Mouse (Mus musculus) thymus, postnatal 25 days (tissue): Measurements from ENCODE around the gene Galk2.

Experiments used
- DNase-seq: peaks from one replicate; pipeline ENCODE4 v3.0.0; 2022

Galk2 gene

DNA sequence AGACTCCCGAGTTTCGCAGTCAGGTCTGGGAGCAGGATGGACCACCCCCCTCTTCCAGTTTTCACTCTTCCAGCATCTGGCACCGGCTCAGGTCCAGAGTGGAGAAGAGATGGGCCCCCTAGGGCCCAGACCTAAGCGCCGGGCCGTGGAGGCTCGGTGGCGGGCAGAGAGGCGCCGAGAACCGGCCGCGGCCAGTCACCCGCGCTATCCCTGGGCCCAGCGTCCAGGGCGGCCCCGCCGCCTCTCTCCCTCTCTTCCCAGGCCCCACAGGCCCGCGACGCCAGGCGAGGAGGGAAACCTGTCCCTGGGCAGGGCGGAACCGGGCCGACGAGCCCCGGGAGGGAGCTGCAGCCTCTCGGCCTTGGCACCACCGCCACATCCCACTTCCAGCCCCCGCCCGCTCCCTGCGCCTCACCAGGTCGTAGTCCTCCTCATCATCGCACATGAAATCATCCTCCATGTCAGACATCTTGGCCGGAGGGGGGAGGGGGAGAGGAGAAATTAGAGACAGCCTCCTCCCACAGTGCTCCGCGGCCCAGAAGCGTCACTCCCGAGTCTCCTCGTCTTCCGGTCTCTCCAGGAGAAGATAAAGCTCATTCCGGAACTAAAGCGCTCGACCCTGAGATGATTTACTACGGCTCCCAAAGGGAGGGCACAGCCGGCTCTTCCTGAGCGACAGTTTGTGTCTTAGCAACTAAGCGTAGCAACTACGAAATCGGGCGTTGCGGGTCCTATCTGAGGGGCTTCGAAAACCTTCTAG is at the start of gene Galk2, which contains the start of gene Cops2:
Gene Galk2 (plus strand): TSS at position 589 of the 760 bp plus-strand sequence.
Gene Cops2 (minus strand): TSS at position 619 of the 760 bp plus-strand sequence.
- DNase-seq, result peak; percentile 92

DNA sequence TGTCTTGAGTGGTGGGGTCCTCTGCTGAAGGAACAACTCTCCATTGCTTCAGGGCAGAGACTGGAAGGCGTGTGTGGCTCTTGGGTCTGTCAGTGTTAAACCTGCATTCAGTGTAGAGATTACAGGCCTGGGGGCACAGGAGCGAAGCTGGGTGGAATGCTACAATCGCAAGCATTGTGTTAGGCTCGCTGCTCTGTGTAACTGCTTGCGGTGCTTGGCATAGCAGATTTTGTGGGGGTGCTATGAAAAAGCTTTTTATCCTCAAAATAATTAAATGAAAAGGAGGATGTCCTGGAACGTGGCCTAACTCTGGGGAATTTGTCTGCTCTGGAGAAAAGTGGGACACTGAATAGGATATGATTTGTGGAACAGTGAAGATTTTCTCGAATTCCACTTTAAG is 49.4 kb upstream of the Galk2 start:
- DNase-seq, result no peak

DNA sequence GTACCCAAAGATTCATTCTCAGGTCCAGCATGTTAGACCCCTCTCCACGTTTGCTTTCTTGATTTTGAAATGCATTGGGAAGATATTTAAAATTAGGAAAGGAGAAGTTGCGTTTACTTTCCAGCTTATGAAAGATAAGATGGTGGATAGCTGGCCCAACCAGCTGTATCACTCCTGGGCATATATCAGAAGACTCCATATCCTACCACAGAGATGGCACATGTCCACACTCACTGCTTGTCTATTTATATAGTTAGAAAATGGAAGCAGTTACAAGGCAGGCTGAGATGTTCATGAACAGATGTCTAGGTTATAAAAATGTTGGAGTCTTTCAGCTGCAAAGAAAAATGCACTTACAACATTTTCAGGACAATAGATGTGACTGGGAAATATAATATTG is 47.6 kb upstream of the Galk2 start:
- DNase-seq, result no peak

DNA sequence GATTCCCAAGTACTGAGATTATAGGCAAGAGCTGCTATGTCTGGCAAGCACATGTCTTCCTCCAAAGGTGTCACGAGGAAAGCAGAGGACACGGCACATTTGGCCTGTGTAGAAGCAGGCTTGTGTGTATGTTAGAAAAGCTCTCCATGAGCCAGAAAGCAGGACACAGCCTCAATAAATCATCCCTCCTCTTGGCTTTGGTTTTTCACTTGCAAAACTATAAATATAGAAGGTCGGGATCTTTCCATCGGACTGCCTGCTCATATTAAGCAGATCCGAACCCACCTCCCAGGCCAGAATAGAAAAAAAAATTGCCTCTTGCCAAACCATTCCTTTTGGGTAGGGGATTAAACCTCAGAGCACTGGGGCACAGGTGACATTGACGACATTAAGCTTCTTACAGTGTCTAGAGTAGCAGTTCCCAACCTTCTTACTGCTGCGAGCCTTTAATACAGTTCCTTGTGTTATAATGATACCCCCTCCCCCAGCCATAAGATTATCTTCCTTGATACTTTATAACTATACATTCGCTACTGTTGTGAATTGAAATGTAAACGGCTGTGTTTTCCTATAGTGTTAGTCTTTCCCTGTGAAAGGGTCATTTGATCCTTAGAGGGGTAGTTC is 44.8 kb upstream of the Galk2 start:
- no peak for DNase-seq

DNA sequence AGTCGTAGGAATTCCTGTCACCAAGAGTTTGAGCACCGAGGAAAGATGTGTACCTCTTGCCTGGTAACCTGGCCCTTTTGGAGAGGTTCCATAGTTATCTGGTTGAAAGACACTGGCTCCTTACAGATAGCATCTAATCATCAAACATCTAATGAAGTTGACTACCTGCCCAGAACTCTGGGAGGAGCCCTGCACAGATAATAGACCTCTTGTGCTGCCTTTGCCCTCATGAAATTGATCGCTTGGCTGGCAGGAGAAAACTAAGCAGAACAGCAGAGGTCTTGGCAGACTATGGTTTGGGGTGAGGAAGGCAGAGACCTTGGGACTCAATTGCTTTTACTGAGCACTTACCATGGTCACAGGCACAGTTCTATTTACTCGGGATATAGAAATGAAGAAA is 38.5 kb upstream of the Galk2 start:
- no peak for DNase-seq

DNA sequence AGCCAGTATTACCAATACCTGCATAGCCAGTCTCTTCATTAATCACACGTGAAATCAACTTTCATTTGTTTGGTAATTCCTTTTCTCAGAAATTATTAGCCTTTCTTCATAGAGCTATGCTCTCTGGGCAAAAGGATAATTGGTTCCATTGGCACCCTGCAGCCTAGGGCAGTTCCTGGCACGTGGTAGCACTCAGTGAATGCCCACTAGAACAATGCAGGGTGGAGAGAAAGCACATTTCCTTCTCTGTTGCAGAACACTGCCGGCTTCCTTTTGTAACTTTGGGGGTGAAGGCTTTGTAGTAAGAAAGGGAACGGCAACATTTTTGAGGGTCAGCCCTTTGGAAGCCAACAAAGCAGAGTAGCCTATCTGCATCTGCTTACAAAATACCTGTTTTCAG is 32.7 kb upstream of the Galk2 start:
- DNase-seq, result no peak

DNA sequence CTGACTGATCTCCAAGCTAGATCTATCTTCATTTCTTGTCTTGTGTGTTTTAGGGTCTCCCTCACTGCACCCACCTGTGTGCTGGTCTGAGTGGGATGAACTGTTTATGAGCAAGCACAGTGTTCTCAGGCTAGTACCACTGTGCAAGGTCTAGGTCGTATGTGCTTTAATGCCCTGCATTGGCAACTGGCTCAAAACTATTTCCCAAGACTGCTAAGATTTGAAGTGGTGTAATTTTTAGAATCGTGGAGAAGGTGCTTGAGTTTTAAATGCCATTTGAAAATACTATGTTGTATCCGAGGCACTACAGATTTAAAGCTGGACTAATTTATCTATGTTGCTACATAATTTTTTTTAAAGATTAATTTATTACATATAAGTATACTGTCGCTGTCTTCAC is 31.0 kb upstream of the Galk2 start:
- DNase-seq, result no peak

DNA sequence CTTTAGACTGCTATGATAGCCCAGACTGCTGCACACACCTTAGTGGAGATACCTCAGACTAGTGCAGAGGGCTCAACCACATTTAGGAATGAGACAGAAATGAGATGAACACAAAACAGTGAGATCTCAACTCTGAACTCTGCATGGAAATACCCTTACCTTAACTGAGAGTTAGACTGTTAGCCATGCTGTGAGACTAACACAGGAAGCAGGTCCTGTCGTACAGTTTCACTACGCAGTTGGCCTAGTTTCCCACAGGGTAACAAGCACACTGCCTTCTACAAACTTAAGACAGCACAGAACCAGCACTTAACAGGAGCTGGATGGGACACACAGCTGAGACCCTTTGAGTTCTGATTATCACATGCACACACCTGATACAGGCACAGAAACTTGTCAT is 29.0 kb upstream of the Galk2 start:
- no peak for DNase-seq

DNA sequence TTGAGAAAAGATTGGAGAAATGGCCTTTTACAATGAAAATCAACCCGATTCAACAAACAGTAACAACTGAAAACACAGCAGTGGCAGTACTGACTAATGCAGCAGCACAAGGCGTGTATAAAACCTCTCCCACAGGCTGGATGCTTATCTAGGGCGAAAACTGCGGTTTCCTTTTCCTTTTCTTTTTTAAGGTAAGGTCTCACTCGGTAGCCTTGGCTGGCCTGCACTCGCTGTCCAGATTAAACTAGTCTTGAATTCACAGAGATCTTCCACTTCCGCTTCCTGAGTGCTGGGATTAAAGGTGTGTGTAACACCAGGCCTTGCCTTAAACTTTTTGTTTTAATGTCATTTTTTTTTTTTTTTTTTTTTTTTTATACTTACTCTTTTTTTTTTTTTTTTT is 20.8 kb upstream of the Galk2 start:
- DNase-seq, result no peak

DNA sequence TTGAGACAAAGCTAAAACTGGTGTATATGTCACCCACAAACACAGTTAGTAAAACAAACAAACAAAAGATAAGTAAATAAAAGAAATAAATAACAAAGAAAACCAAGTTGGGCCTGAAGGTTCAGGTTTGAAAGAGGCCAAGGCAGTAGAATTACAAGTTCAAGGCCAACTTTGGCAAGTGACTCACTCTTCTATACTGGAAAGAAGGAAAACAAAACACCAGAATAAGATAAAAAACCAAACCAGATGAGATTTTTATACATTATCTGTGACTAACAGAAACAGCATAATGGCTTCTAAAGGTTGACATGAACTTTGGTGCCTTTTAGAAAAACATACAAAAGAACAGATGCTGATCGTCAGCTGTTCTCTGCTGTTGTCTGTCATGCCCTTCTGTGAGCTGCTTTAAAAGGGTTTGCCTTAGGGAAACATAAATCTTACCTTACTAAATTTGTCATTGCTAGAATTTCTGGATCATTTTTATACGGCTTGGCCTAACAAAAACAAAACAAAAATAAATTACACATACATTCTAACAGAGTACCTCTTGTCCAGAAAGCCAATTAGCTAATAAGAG is 20.1 kb upstream of the Galk2 start:
- no peak for DNase-seq

DNA sequence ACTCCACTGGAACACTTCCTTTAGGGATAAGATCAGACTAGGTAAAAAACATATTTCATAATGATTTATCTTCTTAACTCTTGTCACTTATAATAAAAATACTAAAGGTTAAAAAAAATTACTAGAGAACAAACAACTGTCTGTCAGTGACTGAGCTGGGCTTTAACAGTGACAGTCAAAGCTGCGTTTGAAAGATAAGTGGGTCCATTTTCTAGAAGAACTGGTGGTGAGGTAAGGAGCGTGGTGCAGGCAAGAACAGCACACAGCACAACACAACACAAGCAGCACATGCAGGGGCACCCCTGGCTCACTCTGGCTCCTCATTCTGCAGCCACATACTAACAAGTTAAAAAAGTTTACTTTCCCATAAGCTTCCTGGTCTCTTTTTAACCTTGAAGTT is 7.7 kb upstream of the Galk2 start:
- DNase-seq, result no peak

DNA sequence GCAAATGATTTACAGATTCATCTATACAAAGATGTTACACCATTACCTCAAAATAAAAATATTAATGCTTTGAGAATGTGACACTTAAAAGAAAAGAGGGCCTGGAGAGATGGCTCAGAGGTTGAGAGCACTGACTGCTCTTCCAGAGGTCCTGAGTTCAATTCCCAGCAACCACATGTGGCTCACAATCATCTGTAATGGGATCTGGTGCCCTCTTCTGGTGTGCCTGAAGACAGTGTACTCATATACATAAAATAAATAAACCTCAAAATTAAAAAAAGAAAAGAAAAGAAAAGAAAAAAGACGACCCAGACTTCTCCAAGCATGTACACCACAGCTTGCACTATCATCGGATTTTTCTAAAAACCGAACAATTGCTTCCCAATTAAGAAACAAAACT is 1.2 kb upstream of the Galk2 start:
- no peak for DNase-seq

DNA sequence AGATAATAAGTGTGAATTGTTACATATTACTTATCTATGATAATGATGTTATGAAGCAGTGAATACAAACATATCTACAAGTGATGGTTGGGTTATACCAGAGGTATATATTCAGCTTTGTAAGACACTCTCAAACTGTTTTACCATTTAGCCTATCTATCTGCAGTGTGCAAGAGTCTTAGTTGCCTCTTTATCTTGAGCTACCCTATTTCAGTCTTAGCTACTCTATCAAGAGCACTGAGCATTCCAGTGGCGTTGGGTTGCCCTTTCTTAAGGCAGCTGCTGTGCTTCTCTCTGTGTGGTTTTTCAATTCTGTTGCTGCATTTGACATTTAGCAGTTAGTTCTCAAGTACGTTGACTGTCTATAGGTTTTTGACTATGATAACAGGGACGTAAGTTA is 4.9 kb downstream of the Galk2 start:
- DNase-seq, result no peak

DNA sequence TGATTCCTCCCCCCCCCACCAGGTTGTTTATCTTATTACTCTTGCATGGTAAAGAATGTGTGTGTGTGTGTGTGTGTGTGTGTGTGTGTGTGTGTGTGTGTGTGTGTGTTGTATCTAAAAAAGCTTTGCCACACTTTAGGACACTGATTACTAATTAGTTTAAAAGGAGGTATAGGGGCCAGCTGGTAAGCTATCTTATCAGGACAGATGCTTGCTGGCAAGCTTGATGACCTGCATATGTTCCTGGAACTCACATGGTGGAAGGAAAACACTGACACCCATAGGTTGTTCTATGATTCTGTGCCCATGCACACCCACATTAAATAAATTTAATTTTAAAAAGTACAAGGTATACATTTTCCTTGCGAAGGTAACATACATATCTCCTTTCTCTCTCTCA is 5.6 kb downstream of the Galk2 start:
- no peak for DNase-seq

DNA sequence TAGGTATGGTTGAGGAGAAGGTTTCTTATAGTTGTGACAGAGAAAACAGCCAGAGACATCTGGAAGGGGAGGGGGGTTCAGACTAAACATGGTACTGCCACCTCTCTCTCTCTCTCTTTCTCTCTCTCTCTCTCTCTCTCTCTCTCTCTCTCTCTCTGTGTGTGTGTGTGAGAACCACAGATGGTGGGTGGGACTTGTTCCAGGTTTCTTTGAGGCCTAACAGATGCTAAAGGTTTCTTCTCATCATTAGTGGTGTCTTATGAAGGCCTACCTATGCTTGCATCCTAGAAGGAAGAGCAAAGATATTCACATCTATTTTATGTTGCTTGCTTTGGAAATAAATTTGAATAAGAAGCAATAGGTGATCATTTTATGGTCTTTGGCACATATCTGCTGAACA is 6.7 kb downstream of the Galk2 start:
- DNase-seq, result no peak

DNA sequence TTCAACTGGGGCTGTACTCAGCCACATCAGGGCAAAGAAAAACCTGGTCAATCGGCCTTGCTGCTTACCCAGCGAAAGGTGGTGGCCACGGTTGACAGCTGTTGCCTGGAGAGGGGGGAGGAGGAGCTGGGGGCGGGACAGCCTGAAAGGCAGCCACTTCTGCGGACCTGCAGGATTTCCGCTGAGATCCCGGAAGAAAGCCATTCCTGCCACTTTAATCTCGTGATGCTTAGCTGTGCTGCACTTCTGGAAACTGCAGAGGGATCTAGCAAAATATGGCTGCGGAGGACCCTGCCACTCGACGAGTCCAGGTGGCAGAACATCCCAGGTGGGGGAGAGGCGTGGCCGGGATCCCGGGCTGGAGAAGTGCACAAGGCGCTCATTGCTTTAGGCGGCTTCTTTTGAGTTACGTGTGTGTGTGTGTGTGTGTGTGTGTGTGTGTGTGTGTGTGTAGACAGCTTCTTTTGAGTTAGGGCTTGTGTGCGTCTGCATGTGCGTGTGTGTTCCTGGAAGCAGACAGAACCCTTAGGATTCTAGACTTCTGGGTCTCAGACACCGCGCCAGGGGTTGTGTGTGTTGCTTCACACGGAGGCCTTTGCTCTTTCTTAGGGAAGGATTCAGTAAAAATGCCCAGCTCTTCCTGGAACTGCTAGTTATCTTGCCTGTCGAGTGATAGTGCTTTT is 7.3 kb downstream of the Galk2 start:
- peak; percentile 71 for DNase-seq

DNA sequence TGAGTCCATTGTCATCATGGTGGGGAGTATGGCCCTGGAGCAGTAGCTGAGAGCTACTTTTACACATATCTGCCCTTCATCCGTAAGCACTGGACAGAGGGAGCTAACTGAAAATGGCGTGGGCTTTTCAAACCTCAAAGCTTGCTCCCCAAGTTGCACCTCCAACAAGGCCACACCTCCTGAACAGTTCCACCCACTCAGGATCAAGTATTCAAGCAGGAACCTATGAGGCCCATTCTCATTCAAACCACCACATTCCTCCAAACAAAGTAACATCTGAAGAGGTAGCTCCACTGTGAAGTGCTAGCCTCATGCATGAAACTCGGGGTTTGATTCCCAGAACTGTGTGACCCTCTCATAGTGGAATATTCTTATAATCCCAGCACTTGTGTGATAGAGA is 9.4 kb downstream of the Galk2 start:
- no peak for DNase-seq

DNA sequence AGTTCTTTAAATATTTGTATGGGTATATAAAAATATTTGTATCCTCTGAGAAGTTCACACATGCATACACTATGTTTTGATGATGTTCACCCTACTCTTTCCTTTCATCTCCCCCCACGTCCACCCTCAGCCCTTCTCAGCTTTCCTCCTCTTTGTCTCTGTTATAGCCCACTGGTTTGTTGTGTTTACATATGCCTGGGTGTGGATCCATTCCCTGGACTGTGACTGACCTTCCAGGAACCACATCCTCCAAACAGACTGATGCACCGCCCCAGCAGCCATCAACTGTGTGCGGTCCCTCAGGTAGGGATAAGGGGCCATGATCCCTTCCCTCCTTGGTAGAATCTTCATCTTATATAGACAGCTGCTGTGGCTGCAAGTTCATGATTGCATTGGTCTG is 11.2 kb downstream of the Galk2 start:
- DNase-seq, result no peak

DNA sequence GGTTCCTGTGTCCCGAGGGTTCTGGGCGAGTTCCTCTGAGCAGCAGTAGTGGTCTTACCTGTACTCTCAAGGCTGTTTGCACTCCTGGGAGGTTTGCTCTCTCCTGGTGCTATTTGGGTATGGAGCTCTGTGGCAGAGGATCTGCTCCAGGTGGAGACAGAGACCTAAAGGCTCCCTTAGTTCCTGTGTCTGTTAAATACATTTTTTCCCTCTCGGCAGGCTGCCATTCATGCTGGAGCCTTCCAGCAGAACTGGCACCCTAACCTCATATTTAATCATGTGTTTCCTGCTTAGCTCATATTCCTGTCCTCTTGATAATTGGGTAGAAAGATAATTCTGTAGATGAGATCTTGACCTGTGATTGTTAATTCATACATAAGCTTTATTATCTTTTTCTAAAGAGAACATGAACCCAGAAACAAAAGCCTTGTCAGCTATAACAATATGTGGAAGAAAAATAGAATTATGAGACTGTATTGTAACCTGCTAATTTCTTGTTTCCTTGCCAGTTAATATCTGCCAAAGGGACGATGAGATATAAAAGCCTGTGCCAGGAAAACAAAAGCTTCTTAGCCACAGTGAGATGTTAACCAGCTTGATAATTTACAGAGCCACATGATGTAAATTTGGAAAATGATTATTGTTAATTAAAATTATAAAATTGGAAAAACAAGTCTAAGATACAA is 27.1 kb downstream of the Galk2 start:
- DNase-seq, result no peak

DNA sequence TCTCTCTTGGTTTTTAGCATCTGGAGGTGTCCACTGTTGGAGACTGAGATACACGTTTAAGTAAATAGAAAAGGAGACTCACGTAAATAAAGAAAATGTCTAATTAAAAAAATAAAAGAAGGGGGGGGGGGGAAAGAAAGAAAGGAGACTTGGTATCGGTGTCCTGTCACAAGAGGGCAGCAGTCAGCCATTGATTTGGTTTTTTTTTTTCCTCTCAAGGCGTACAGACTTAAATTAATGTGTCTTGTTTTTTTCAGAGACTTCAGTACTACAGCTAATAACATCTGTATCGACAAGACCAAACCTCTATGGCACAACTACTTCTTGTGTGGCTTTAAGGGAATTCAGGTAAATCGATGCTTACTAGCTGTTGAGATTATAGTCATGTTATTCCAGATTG is 34.2 kb downstream of the Galk2 start:
- peak; percentile 5 for DNase-seq

DNA sequence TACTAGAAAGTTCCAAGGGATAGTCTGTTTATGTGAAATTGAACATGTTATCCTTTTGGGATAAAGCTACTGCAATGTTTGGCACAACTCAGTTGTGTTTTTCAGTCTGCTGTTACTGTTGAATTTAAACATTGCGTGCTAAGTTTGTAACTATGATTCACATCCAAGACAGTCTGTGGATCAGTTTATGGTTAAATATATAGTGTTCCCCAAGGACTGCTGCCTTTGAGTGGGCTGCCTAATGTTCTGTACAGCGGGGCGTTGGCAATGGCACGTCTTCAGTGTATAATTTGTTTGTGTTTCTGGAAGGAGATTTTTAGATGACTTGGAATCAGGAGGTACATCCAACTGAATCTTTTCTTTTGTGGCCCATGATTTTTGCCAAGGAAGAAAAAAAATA is 36.2 kb downstream of the Galk2 start:
- no peak for DNase-seq

DNA sequence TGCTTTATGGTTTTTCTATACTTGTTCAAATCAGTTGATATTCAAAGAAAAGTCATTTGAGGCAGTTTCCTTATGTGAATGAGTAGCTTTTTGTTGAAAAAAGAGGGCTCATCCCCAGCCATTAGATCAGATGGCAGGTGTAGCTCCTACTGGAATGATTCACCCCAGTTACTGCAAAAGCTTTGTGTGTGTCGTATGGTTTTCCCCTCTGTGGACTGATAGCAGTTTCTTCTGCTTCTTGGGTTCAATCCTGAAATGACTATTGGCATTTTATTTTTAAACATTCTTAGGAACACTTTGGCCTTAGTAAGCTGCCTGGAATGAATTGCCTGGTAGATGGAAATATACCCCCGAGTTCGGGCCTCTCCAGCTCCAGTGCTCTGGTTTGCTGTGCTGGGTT is 37.4 kb downstream of the Galk2 start:
- no peak for DNase-seq

DNA sequence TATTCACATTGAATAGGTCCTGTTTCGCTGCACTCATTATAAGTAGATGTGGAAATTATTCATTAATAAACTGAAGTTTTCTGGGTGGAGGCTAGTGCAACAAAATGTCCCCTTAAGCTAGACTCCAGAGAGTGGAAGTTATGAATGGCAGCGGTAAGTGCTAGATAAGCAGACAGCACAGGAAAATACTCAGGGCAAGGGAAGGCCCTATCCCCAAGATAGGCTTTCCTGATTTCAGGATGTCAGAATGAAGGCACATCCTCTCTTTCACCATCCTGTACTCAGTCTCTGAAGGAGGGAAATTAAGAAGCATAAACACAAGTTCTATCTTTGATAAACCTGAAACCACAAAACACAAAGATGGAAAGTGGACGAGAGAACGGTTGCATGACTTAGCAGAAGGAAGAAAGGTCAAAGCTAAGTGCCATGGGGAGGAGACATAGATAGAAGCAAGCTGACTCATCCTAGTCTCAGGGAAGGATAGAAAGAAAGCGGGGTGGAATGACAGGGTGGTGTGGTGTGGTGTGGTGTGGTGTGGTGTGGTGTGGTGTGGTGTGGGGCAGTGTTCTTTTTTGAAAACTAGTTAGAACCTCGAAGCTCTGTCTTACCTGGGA is 42.0 kb downstream of the Galk2 start:
- DNase-seq, result no peak
